Mouse (Mus musculus): ENCODE measurements around the gene Pfdn6. TPM values are rescaled to one million over a fixed set of nuclear protein-coding genes. Genes with fewer than 3 reads are reported as not detected.

Pfdn6 gene
- total RNA-seq, 2 experiments from 2014 or later = 51.2 to 67.6 TPM

GRCm38 (mm10) chr17:33968489-33968888 is 28.3 kb upstream of the Pfdn6 start:
- Histone ChIP-seq H3K27ac (no peak overlapping the region), H3K4me3 (no peak overlapping the region)
- peak; percentile 83 for TF ChIP-seq CTCF (IDR thresholded peaks at IDR 0.05)
- intact Hi-C loops (cut with DNase I) = loop anchor here (2.0 kb wide), 1 partner anchor 14 kb away; no protein-coding TSS in a partner anchor
- peak; percentile 79 for DNase-seq

GRCm38 (mm10) chr17:33965846-33966550 is 25.9 kb upstream of the Pfdn6 start:
- intact Hi-C loops (cut with DNase I) = no loop called here

GRCm38 (mm10) chr17:33965082-33965845 is 25.1 kb upstream of the Pfdn6 start:
- Histone ChIP-seq H3K27ac (no peak overlapping the region), H3K4me3 (no peak overlapping the region)
- no peak for DNase-seq
- intact Hi-C loops (cut with DNase I) = no loop called here
- no peak for TF ChIP-seq CTCF (IDR thresholded peaks at IDR 0.05)

More at GRCm38 (mm10) chr17:33965846-33966550, 25.9 kb upstream of the Pfdn6 start:
- no peak overlapping the region for H3K27ac ChIP-seq
- DNase-seq = no peak
- no peak overlapping the region for H3K4me3 ChIP-seq
- TF ChIP-seq CTCF (IDR thresholded peaks at IDR 0.05) = no peak

GRCm38 (mm10) chr17:33962876-33963275 is 22.7 kb upstream of the Pfdn6 start:
- intact Hi-C loops (cut with DNase I) = no loop called here
- DNase-seq = no peak
- no peak overlapping the region for H3K27ac ChIP-seq
- no peak for TF ChIP-seq CTCF (IDR thresholded peaks at IDR 0.05)
- H3K4me3 ChIP-seq = no peak overlapping the region

GRCm38 (mm10) chr17:33959948-33960347 is 19.8 kb upstream of the Pfdn6 start:
- H3K4me3 ChIP-seq = no peak overlapping the region
- no peak for TF ChIP-seq CTCF (IDR thresholded peaks at IDR 0.05)
- intact Hi-C loops (cut with DNase I) = loop anchor here (2.0 to 5.0 kb wide), 2 partner anchors 62 to 1319 kb away; partner anchors contain the start of gene Ring1
- no peak overlapping the region for H3K27ac ChIP-seq
- DNase-seq = no peak

- DNase-seq = peak; percentile 37
- Histone ChIP-seq H3K4me3 (no peak overlapping the region), H3K27ac (no peak overlapping the region)
- no peak for TF ChIP-seq CTCF (IDR thresholded peaks at IDR 0.05)
- intact Hi-C loops (cut with DNase I) = loop anchor here (5.0 kb wide), 1 partner anchor 63 kb away; the partner anchor contains the start of gene Ring1
Measured at GRCm38 (mm10) chr17:33959135-33959534, 19.0 kb upstream of the Pfdn6 start.

GRCm38 (mm10) chr17:33958451-33958850 is 18.3 kb upstream of the Pfdn6 start:
- DNase-seq = no peak
- no peak overlapping the region for H3K4me3 ChIP-seq
- no peak overlapping the region for H3K27ac ChIP-seq
- intact Hi-C loops (cut with DNase I) = loop anchor here (5.0 kb wide), 1 partner anchor 64 kb away; the partner anchor contains the start of gene Ring1
- TF ChIP-seq CTCF (IDR thresholded peaks at IDR 0.05) = no peak

- no peak overlapping the region for H3K4me3 ChIP-seq
- no peak for DNase-seq
- intact Hi-C loops (cut with DNase I) = loop anchor here (5.0 kb wide), 1 partner anchor 65 kb away; the partner anchor contains the start of gene Ring1
- H3K27ac ChIP-seq = no peak overlapping the region
- TF ChIP-seq CTCF (IDR thresholded peaks at IDR 0.05) = no peak
Measured at GRCm38 (mm10) chr17:33957493-33957892, 17.4 kb upstream of the Pfdn6 start.

- intact Hi-C loops (cut with DNase I) = loop anchor here (5.0 kb wide), 1 partner anchor 66 kb away; the partner anchor contains the start of gene Ring1
- no peak for TF ChIP-seq CTCF (IDR thresholded peaks at IDR 0.05)
- peak overlapping the region; percentile 92 for H3K4me3 ChIP-seq
- no peak for DNase-seq
- H3K27ac ChIP-seq = peak overlapping the region; percentile 98
Measured at GRCm38 (mm10) chr17:33956336-33956735, 16.2 kb upstream of the Pfdn6 start.

GRCm38 (mm10) chr17:33955555-33956214 is 15.5 kb upstream of the Pfdn6 start, which contains the start of the genes Vps52 and Rps18:
Gene Vps52 (plus strand): TSS chr17:33955812.
Gene Rps18 (minus strand): TSS chr17:33956001.
- peak; percentile 92 for DNase-seq

GRCm38 (mm10) chr17:33954646-33955554 is 14.8 kb upstream of the Pfdn6 start:
- intact Hi-C loops (cut with DNase I) = loop anchor here (2.0 to 5.0 kb wide), 2 partner anchors 14 to 67 kb away; partner anchors contain the start of genes Pfdn6, Ring1 and Wdr46
- DNase-seq = peak; percentile 66
- no peak for TF ChIP-seq CTCF (IDR thresholded peaks at IDR 0.05)
- H3K27ac ChIP-seq = peak overlapping the region; percentile 98
- peak overlapping the region; percentile 92 for H3K4me3 ChIP-seq

More at GRCm38 (mm10) chr17:33955555-33956214, 15.5 kb upstream of the Pfdn6 start, which contains the start of the genes Vps52 and Rps18:
- TF ChIP-seq CTCF (IDR thresholded peaks at IDR 0.05) = no peak
- intact Hi-C loops (cut with DNase I) = loop anchor here (2.0 to 5.0 kb wide), 2 partner anchors 15 to 67 kb away; partner anchors contain the start of genes Pfdn6, Ring1 and Wdr46
- Histone ChIP-seq H3K27ac (peak within 1 kb of the TSS; percentile 98), H3K4me3 (peak within 1 kb of the TSS; percentile 92)

Data from gastrocnemius, adult 2 months (tissue).